Mouse (Mus musculus): ENCODE measurements around the gene Tsc2.

- TF ChIP-seq POLR2A (IDR thresholded peaks at IDR 0.05; ENCODE audit: borderline replicate concordance, extremely low read depth, low read depth, low read length) = no peak
- no peak for TF ChIP-seq CTCF (IDR thresholded peaks at IDR 0.05; ENCODE audit: insufficient read depth, low read length)
Measured at GRCm38 (mm10) chr17:24565792-24566191, 66.6 kb downstream of the Tsc2 start.

Data from lung, adult 2 months (tissue).